Mouse (Mus musculus) gastrocnemius, adult 8-10 months (tissue): Measurements from ENCODE around the gene Sympk. TPM values are rescaled to one million over a fixed set of nuclear protein-coding genes. Genes with fewer than 3 reads are reported as not detected.

Experiments
- DNase-seq, 2 experiments: peaks; one replicate each; pipeline ENCODE4 v3.0.0; 2022; ENCODE audit warnings: low spot score in 2 of 2
- microRNA-seq: library from miRNA; unstranded; fragments of <30 nt; microRNA quantifications from one replicate; pipeline ENCODE4 v1.2.0, GENCODE M21; 2022
- total RNA-seq, 4 experiments: library from RNA; stranded (reverse); gene quantifications; 2 replicates each; pipeline ENCODE4 v1.2.4; 2022

Sympk gene
- total RNA-seq, 4 experiments from 2014 or later = 70.2 to 93.3 (median 83.6) TPM

DNA sequence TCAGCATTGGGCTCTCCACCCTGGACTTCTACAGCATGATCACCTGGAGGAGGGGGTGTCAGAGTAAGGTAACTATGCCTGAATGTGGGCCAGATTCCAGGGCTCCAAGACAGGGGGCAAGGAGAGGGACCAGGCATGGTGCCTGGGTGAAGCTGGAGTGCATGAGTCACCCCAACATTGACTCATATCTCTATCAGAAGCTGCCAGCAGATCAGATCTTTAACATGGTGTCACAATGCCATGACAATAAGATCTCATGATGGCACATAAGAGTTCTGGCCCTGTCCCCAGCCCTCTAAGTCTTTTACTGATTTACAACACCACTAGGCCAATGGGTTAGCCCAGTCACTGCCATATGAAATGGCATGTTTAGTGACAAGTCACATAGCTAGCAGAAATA lies 79.6 kb downstream of the Sympk start:
- DNase-seq = no peak

Small RNA genes within 50 kb of the gene (microRNA-seq; reads per million reads assigned to microRNA genes)
- 10.8 reads per million, percentile 6 among the genes with 10 or more reads in this experiment for gene Mir3100

Other genes starting within 250 kb of the Sympk start
- not detected for gene Psg19, start 225.9 kb upstream of the Sympk start, total RNA-seq
- not detected for gene Psg17, start 202.8 kb upstream of the Sympk start, total RNA-seq
- gene Mill2, start 184.4 kb upstream of the Sympk start, total RNA-seq = 1 to 10 TPM; 1.8 to 2.8 (median 2.1) TPM
- gene Pglyrp1, start 153.0 kb upstream of the Sympk start, total RNA-seq = under 1 TPM in 2 of 4 experiments, not detected in 2; 0.39 to 0.45 TPM
- gene Ccdc61, start 114.0 kb upstream of the Sympk start, total RNA-seq = 1 to 10 TPM; 4.0 to 5.6 (median 4.7) TPM
- gene Nova2, start 98.5 kb upstream of the Sympk start, total RNA-seq = 1 to 10 TPM in 1 of 4 experiments, under 1 TPM in 3; 0.63 to 1.4 (median 0.97) TPM
- not detected for gene Nanos2, start 37.0 kb upstream of the Sympk start, total RNA-seq
- gene Mypop, start 33.1 kb upstream of the Sympk start, total RNA-seq = 10 to 100 TPM in 2 of 4 experiments, 1 to 10 TPM in 2; 8.0 to 10.6 (median 9.9) TPM
- 10 to 100 TPM; 19.3 to 20.7 (median 19.7) TPM for gene Irf2bp1, start 20.3 kb upstream of the Sympk start, total RNA-seq
- not detected for gene Foxa3, start 839 bp upstream of the Sympk start, total RNA-seq
- not detected for gene Rsph6a, start 30.3 kb downstream of the Sympk start, total RNA-seq
- 10 to 100 TPM; 34.9 to 41.8 (median 39.9) TPM for gene Dmwd, start 51.9 kb downstream of the Sympk start, total RNA-seq
- 100 to 1,000 TPM; 235 to 255 (median 240) TPM for gene Dmpk, start 59.5 kb downstream of the Sympk start, total RNA-seq
- gene Six5, start 70.2 kb downstream of the Sympk start, total RNA-seq = 1 to 10 TPM; 1.5 to 2.0 (median 1.7) TPM
- not detected for gene Gm4969, start 94.0 kb downstream of the Sympk start, total RNA-seq
- 1 to 10 TPM; 2.2 to 2.9 (median 2.3) TPM for gene Fbxo46, start 95.5 kb downstream of the Sympk start, total RNA-seq
- gene Qpctl, start 124.9 kb downstream of the Sympk start, total RNA-seq = 1 to 10 TPM; 1.6 to 2.3 (median 1.9) TPM
- gene Snrpd2, start 125.3 kb downstream of the Sympk start, total RNA-seq = 10 to 100 TPM; 50.6 to 59.4 (median 57.3) TPM
- under 1 TPM in 1 of 4 experiments, not detected in 3; 0.13 TPM for gene Gipr, start 141.8 kb downstream of the Sympk start, total RNA-seq
- 10 to 100 TPM; 10.9 to 15.9 (median 12.9) TPM for gene Eml2, start 152.0 kb downstream of the Sympk start, total RNA-seq
- gene Gpr4, start 188.2 kb downstream of the Sympk start, total RNA-seq = 1 to 10 TPM in 3 of 4 experiments, under 1 TPM in 1; 0.72 to 1.7 (median 1.2) TPM
- gene Opa3, start 204.0 kb downstream of the Sympk start, total RNA-seq = 10 to 100 TPM; 36.1 to 52.8 (median 43.3) TPM
- 10 to 100 TPM in 3 of 4 experiments, 1 to 10 TPM in 1; 7.1 to 19.7 (median 15.0) TPM for gene Vasp, start 247.4 kb downstream of the Sympk start, total RNA-seq